Mouse (Mus musculus): ENCODE data around the gene Wdr70.

DNA sequence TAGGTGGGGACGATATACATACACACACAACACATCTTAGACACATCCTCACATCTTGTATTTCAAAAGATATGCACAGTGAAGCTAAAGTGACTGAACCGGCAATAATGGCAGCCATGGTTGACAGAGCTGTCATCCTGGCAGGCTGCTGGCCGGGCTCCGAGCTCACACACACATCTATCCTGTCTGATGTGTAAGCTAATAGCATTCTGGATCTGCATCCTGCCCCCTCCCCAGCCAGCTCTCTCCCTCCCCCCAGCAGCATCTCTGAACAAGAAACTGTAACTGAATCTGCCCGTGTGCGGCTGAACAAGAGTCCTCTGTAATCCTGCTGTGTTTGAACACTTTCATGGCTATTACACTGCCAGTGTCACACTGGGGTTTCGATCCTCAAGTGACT, 219.1 kb downstream of the Wdr70 start:
- TF ChIP-seq CTCF (IDR thresholded peaks at IDR 0.05; ENCODE audit: low read depth) (no peak), EP300 (IDR thresholded peaks at IDR 0.05; ENCODE audit: low read depth) (no peak)

Data from liver, embryonic 14.5 days (tissue).